Comparison of ENCODE assay signal across 8 mouse cellular contexts in genomic region chr10:52417998-52418860, GRCm38 (mm10). TPM values are rescaled to one million over a fixed set of nuclear protein-coding genes. Genes with fewer than 3 reads are reported as not detected.
A peak's percentile ranks its signal among the peaks of the same experiment; 100 is the strongest.
DNase-seq lines count a peak whose midpoint lies in the region; ATAC-seq and TF ChIP-seq lines count a peak whose summit lies in the region.

No protein-coding gene starts in this region.

- TF ChIP-seq POLR2A in kidney, adult 2 months (IDR thresholded peaks at IDR 0.05; ENCODE audit: low read depth, low read length): no peak

- peak overlapping the region; percentile 72 for H3K4me2 ChIP-seq in forebrain, embryonic 14.5 days (ENCODE audit: low read length)

- H3K27me3 ChIP-seq in kidney, adult 2 months (replicated peaks; ENCODE audit: control insufficient read depth, insufficient read depth, low read length): no peaks in the 10 kb centered on the region
- no peaks in the 10 kb centered on the region for H3K27me3 ChIP-seq in forebrain, embryonic 14.5 days (replicated peaks; ENCODE audit: control insufficient read depth, insufficient read depth, low read length)
- no peaks in the 10 kb centered on the region for H3K27me3 ChIP-seq in limb, embryonic 10.5 days (ENCODE audit: low read depth, poor library complexity, severe bottlenecking)

- DNase-seq in kidney, adult 2 months: peak; percentile 57
- no peak for DNase-seq in kidney, postnatal 14 days
- no peak for DNase-seq in forebrain, embryonic 14.5 days (ENCODE audit: low spot score)
- DNase-seq in limb, embryonic 10.5 days (ENCODE audit: low spot score): peak; percentile 39
- peak; percentile 34 for DNase-seq in neural tube, embryonic 10.5 days (ENCODE audit: extremely low spot score, low spot score)
- DNase-seq in urinary bladder, adult 2 months (ENCODE audit: low spot score): no peak
- no peak for DNase-seq in layer of hippocampus, adult 9-11 months

- whole genome bisulfite sequencing in kidney, adult 2 months: under 1% methylated on average over 39 of the region's 39 CpGs
- 1% methylated on average over 39 of the region's 39 CpGs for WGBS in forebrain, embryonic 14.5 days
- 2% methylated on average over 39 of the region's 39 CpGs for WGBS in limb, embryonic 10.5 days

- H3K9ac ChIP-seq in forebrain, embryonic 14.5 days (ENCODE audit: low read length): peak overlapping the region; percentile 93

- H3K27ac ChIP-seq in kidney, adult 2 months (ENCODE audit: insufficient read depth, low read depth, low read length): peak overlapping the region; percentile 88
- H3K27ac ChIP-seq in forebrain, embryonic 14.5 days (ENCODE audit: low read depth, low read length): peak overlapping the region; percentile 93
- peak overlapping the region; percentile 95 for H3K27ac ChIP-seq in limb, embryonic 10.5 days

- no peaks in the 10 kb centered on the region for H3K9me3 ChIP-seq in forebrain, embryonic 14.5 days (replicated peaks; ENCODE audit: control insufficient read depth, low read length)
- no peaks in the 10 kb centered on the region for H3K9me3 ChIP-seq in limb, embryonic 10.5 days (replicated peaks)

- no peaks in the 10 kb centered on the region for H3K36me3 ChIP-seq in kidney, adult 2 months (ENCODE audit: control insufficient read depth, insufficient read depth, low read length)
- H3K36me3 ChIP-seq in forebrain, embryonic 14.5 days (ENCODE audit: control insufficient read depth, insufficient read depth, low read length): no peaks in the 10 kb centered on the region
- H3K36me3 ChIP-seq in limb, embryonic 10.5 days: peaks cover 18% of the 10 kb centered on the region

- ATAC-seq in activated CD4-positive, CD25-positive, alpha-beta regulatory T cell, adult 4 months: peak; percentile 6
- peak; percentile 51 for ATAC-seq in forebrain, embryonic 14.5 days

- H3K4me1 ChIP-seq in kidney, adult 2 months (ENCODE audit: control insufficient read depth, insufficient read depth, low read length): peaks cover 11% of the 10 kb centered on the region; the same call in 1 of the 2 replicates
- peaks cover 18% of the 10 kb centered on the region for H3K4me1 ChIP-seq in forebrain, embryonic 14.5 days (ENCODE audit: control insufficient read depth, insufficient read depth, low read length)
- peaks cover 18% of the 10 kb centered on the region for H3K4me1 ChIP-seq in limb, embryonic 10.5 days

- peak overlapping the region; percentile 99 for H3K4me3 ChIP-seq in kidney, adult 2 months (ENCODE audit: insufficient read depth, low read depth, low read length)
- peak overlapping the region; percentile 86 for H3K4me3 ChIP-seq in forebrain, embryonic 14.5 days (ENCODE audit: low read depth, low read length)
- H3K4me3 ChIP-seq in limb, embryonic 10.5 days: peak overlapping the region; percentile 97

- TF ChIP-seq CTCF in kidney, adult 2 months (conservative IDR thresholded peaks at IDR 0.05; ENCODE audit: insufficient read depth, insufficient read length, low read depth, low read length): no peak

RNA-seq across cellular contexts. Expression of gene Nus1, which starts 0.9 kb away (rescaled TPM):
- polyA plus RNA-seq in kidney, adult 2 months (2012; rRNA removed): 58.8 and 65.4 TPM in 2 replicates
- polyA plus RNA-seq in activated CD4-positive, CD25-positive, alpha-beta regulatory T cell, adult 4 months (2017; shearing (Covaris generic)): 1 to 10 TPM; 7.5 to 8.7 TPM
- polyA plus RNA-seq in forebrain, embryonic 14.5 days (2014; fragmentation: Nextera tagmentation; extraction: Ambion mirVana): 12.0 and 14.3 TPM in 2 replicates
- polyA plus RNA-seq in limb, embryonic 10.5 days (2016; fragmentation: Nextera tagmentation; extraction: Ambion mirVana): 14.3 and 14.9 TPM in 2 replicates
- 19.6 and 22.7 TPM in 2 replicates for polyA plus RNA-seq in urinary bladder, adult 2 months (2012; rRNA removed)

RNA-seq across cellular contexts. Expression of gene Nepn, which starts 29.5 kb away (rescaled TPM):
- polyA plus RNA-seq in kidney, adult 2 months (2012; rRNA removed): 27.7 and 29.6 TPM in 2 replicates
- polyA plus RNA-seq in activated CD4-positive, CD25-positive, alpha-beta regulatory T cell, adult 4 months (2017; shearing (Covaris generic)): not detected
- not detected in 2 replicates for polyA plus RNA-seq in forebrain, embryonic 14.5 days (2014; fragmentation: Nextera tagmentation; extraction: Ambion mirVana)
- polyA plus RNA-seq in limb, embryonic 10.5 days (2016; fragmentation: Nextera tagmentation; extraction: Ambion mirVana): not detected in 2 replicates
- 0.11 and 0.13 TPM in 2 replicates for polyA plus RNA-seq in urinary bladder, adult 2 months (2012; rRNA removed)

RNA-seq across cellular contexts. Expression of gene Gopc, which starts 36.3 kb away (rescaled TPM):
- 5.4 and 8.5 TPM in 2 replicates for polyA plus RNA-seq in kidney, adult 2 months (2012; rRNA removed)
- polyA plus RNA-seq in activated CD4-positive, CD25-positive, alpha-beta regulatory T cell, adult 4 months (2017; shearing (Covaris generic)): 1 to 10 TPM; 6.2 to 6.3 TPM
- polyA plus RNA-seq in forebrain, embryonic 14.5 days (2014; fragmentation: Nextera tagmentation; extraction: Ambion mirVana): 14.8 and 16.7 TPM in 2 replicates
- 15.3 and 19.2 TPM in 2 replicates for polyA plus RNA-seq in limb, embryonic 10.5 days (2016; fragmentation: Nextera tagmentation; extraction: Ambion mirVana)
- 14.2 and 18.7 TPM in 2 replicates for polyA plus RNA-seq in urinary bladder, adult 2 months (2012; rRNA removed)

RNA-seq across cellular contexts. Expression of gene Gm26741, which starts 59.7 kb away (rescaled TPM):
- not detected in 2 replicates for polyA plus RNA-seq in kidney, adult 2 months (2012; rRNA removed)
- polyA plus RNA-seq in activated CD4-positive, CD25-positive, alpha-beta regulatory T cell, adult 4 months (2017; shearing (Covaris generic)): not detected
- polyA plus RNA-seq in forebrain, embryonic 14.5 days (2014; fragmentation: Nextera tagmentation; extraction: Ambion mirVana): not detected in 2 replicates
- not detected in 2 replicates for polyA plus RNA-seq in limb, embryonic 10.5 days (2016; fragmentation: Nextera tagmentation; extraction: Ambion mirVana)
- not detected in 2 replicates for polyA plus RNA-seq in urinary bladder, adult 2 months (2012; rRNA removed)

Comparison
In these comparisons a context has a peak if more than half of its experiments do, and no peak if none do; other contexts are left out.
1. DNase-seq: peak in kidney, adult 2 months (single experiment), limb, embryonic 10.5 days (single experiment) and neural tube, embryonic 10.5 days (single experiment); none in kidney, postnatal 14 days (single experiment), forebrain, embryonic 14.5 days (single experiment), urinary bladder, adult 2 months (single experiment) and layer of hippocampus, adult 9-11 months (single experiment).
2. RNA of gene Nepn, which starts 29.5 kb away (polyA plus RNA-seq): 27.7 to 29.6 TPM in kidney, adult 2 months; 0.11 to 0.13 TPM in urinary bladder, adult 2 months, not detected in activated CD4-positive, CD25-positive, alpha-beta regulatory T cell, adult 4 months, not detected in forebrain, embryonic 14.5 days and not detected in limb, embryonic 10.5 days; every median in the first group is over 10 times any median in the second.
3. Peak in every context shown above with its lines, with median percentiles within 50 percentile points of each other: H3K27ac ChIP-seq and H3K4me3 ChIP-seq.